Mouse (Mus musculus): ENCODE data around the gene Lgmn.

The Lgmn gene

GRCm38 (mm10) chr12:102439632-102440023 is at the start of gene Lgmn:
TSS of gene Lgmn (minus strand) at chr12:102439813.
- DNase-seq, result peak; percentile 99

GRCm38 (mm10) chr12:102484946-102485345 is 45.3 kb upstream of the Lgmn start:
- no peak for DNase-seq

GRCm38 (mm10) chr12:102480481-102480880 is 40.9 kb upstream of the Lgmn start:
- DNase-seq, result no peak

DNA sequence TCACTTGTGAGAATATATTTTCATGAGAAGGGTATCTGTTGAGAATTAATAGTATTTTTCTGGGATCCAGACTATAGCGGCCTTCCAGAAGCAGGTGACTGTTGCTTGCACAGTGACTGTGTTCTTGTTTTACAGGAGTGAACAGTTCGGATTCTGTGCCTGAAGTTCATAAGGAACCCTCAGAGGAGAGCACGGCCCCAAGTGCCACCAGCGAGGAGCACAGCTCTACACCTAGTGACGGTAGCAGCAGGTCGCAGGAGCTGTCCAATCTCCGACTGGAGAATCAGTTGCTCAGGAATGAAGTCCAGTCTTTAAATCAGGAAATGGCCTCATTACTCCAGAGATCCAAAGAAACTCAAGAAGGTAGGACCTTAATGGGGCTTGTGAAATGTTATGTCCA is 34.8 kb upstream of the Lgmn start:
- no peak for DNase-seq

DNA sequence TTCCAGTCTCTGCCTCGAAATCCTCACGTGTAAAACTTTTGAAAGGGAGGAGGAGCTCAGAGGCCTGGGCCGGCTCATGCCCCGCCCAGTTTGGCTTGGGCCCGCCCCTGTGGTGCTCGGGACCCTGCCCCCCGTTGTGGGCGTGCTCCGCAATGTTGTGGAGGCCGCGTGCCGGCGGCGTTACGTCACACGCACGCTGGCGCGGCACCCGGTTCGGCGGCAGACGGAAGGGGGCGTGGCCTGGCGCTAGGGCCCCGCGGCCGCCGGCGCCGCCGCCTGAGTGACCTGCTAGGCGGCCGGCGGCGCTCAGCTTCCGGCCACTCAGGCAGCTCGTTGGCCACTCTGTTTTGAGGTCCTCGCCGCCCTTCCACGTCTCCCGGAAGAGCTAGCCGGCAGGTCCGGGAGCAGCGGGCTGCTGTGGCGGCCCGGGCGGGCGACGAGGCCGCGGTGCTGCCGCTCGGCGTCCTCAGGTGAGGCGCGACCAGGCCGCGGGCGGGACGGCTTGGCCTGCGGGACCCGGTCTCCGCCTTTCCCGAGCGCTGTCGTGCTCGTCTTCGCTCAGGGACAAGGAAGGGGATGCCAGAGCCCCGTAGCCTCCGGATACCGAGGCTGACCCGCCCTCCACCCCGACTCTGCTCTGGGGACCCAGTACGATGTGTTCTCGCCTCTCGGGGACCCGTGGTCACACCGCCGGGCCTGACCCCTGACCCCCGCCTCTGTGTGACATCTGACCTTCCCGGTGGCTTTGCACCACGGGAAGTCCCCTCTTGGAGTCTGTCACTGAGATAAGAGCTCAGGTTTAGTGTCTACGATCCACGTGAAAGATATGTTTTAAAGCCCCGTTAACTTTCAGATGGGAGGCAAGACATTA is 29.5 kb upstream of the Lgmn start, which contains the start of gene Golga5:
Gene Golga5, plus strand, starts transcription at position 242 of the 871 bp plus-strand sequence.
- peak; percentile 98 for DNase-seq

- no peak for DNase-seq
Measured at GRCm38 (mm10) chr12:102468136-102468535, 28.5 kb upstream of the Lgmn start.

DNA sequence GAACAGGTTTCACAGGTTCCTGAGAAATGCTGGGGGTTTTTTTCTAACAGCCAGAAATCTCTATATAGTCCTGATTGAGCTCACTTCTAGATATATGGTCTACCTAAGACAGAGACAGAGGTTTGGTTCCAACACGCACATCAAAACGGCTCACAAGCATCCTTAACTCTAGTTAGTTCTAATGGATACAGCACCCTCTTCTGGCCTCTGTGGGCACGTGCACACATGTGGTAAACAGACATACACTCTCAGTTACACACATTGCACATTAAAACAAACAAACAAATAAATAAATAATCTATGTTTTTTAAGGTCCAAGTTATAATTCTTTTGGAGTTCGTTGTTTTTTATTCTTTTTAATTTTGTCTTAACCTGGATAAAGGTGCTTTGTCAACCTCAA is 25.0 kb upstream of the Lgmn start:
- no peak for DNase-seq

DNA sequence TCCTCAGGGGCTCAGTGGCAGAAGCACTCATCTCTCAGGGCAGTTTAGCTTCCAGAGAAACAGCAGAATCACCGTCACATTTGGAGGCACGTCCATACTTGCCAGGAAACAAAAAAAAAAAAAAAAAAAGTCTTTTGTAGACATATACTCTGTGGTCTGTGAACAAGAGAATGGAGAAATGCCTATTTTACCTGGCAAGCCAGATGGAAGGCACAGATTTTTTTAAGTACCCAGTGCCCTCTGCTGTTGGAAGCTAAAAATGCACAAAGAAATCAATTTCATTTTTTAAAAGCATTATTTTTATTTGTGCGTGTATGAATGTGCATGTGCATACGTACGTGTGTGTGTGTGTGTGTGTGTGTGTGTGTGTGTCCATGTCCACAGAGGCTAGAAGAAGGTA is 21.6 kb upstream of the Lgmn start:
- DNase-seq, result no peak

- DNase-seq, result no peak
Measured at GRCm38 (mm10) chr12:102460014-102460413, 20.4 kb upstream of the Lgmn start.

GRCm38 (mm10) chr12:102456467-102457193 is 17.0 kb upstream of the Lgmn start:
- DNase-seq, result no peak

DNA sequence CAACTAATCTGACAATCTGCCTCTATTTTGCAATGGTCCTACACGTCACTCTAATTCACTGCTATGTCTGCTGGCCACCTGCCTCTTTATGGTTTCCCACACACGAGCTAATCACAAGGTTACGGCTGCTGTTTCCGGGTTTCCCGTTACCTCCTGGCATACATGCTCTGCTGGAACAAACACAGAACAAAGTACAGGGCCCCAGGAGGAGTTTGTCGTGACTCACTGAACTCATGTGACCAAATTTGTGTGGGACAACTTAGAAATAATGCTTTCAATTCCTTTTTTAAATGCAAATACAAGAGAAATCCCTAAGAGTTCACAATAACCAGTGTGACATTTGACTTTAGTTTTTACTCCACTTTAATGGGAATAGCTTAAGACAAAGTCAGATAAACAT is 14.0 kb upstream of the Lgmn start:
- peak; percentile 74 for DNase-seq

DNA sequence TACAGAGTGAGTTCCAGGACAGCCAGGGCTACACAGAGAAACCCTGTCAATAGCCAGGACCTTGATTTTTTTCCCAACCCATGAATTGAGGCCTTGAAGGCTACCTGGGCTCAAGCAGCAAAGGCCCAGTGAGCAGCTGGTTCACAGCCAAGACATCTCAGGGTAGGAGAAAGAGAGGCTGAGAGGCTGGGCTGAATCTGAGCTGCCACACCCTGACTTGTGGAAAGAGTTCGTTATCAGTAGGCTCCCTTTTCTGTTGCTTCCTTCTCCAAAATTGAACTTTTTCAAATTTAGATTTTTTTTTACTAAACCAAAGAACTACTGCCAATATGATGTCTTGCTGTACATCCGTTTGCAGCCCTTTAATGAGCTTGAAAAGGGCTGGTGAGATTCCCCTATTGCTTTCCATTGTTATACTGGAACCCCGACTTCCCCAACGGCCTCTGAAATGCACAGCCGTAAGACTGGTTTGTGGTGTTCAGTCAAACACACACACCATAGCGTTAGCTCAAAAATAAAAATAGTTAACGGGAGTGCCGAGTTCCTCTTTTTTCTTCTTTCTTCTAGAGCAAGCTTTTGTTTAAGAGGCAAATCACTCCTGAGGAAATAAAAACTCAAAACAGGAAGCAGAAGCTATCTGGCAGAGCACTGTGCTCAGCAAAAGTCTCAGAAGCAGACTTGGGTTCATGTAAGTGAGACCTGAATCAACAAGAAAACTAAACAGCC is 11.7 kb upstream of the Lgmn start:
- no peak for DNase-seq

DNA sequence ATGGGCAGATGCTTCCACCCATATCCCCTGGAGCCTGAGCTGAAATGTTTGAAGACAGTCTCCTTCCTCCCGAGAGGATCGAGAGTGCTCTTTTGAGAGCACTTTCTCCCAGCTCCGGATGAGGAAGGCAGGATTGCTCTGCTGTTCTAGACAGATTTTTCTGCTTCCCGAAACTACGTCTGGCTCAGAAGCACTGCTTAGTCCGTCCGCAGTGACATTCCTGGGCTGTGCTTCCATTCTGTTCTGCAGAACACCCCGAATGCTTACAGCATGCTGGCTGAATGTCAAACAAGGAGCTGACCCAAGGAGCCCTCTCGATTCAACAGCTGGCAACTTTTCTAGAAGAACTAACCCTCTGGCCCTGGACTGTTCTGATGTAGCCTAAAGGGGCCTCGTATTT is 10.8 kb upstream of the Lgmn start:
- DNase-seq, result no peak

DNA sequence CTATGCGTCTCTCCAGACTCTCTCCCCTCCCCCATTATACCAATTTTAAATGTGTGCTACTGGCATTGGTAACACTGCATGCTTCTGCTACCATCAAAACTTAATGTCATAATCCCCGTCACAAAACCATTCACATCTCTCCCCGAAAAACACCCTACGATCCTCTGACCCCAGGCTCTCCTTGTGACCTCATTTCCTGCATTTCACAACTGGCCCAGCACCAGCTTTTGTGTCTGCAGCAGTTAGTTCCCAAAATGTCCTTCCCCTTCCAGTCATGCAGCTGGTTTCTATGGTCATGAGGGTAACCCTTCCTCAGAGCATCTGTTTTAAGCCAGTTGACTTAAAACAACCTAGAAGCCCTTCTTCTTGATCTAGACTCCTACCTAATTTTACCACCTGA is 5.8 kb upstream of the Lgmn start:
- DNase-seq, result no peak

DNA sequence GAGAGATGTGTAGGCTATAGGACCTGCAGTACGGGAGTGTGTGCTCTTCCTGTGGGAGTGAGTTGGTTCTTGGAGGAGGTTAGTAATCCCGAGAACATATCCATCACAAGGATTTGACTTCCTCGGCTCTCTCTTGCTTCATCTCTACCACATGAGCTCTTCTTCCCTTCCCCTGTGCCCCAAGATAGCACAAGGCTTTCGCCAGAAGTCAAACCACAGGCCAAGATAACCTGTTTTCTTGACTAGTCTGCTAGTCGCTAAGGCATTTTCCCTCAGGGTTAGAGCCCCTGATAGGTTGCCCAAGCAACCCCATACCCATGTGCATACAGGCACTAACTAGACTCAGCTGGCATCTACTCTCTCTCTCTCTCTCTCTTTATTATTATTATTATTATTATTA is 4.1 kb upstream of the Lgmn start:
- no peak for DNase-seq

- DNase-seq, result no peak
Measured at GRCm38 (mm10) chr12:102442639-102443038, 3.0 kb upstream of the Lgmn start.

GRCm38 (mm10) chr12:102441141-102441540 is 1.5 kb upstream of the Lgmn start:
- DNase-seq, result no peak

GRCm38 (mm10) chr12:102440551-102440950 is 938 bp upstream of the Lgmn start:
- no peak for DNase-seq

DNA sequence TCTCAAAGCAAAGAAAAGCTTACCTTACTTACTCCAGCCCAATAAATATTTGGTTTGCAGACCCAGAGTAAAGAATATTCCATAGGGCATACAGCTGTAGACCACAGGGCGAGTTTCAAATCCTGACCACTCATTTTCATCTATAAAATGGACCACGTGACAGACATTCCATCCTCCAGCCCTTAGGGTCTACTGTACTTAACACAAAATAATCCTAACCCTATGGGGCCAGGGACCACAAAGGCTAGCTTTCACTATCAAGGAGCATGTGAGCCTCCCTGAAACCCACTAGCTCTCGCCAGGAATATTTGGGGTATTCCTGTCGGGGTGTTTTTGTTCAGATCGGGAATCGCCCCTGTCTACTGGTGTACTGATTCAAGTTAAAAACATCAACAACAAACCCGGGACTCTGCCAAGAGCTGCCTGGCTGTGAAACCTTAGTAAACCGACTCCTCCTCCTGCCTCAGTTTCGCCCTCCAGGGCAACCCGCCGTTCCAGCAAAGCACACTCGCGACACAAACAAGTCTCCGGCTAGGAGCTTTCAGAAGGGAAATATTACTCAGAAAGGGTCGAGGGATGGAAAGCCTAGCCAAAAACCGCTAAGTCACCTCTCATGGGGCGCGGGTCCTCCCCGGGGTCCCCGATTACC is 506 bp downstream of the Lgmn start:
- no peak for DNase-seq

DNA sequence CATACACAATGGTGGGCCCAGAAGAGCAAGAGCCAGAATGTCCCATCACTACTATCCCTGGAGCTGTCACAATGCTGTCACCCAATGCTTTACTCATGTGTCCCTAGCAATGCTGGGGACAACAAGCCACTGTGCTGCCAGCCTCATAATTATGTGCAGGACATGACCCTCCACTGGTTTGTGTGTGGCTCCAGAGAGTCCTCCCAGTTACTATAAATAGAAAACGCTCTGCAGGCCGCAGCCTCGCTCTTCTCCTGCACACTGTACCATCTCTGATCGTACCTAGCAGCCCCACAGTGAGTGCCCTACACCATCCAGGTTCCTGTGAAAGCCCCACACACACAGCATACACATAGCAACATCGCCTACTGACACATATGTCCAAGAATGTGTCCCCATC is 1.7 kb downstream of the Lgmn start:
- no peak for DNase-seq

DNA sequence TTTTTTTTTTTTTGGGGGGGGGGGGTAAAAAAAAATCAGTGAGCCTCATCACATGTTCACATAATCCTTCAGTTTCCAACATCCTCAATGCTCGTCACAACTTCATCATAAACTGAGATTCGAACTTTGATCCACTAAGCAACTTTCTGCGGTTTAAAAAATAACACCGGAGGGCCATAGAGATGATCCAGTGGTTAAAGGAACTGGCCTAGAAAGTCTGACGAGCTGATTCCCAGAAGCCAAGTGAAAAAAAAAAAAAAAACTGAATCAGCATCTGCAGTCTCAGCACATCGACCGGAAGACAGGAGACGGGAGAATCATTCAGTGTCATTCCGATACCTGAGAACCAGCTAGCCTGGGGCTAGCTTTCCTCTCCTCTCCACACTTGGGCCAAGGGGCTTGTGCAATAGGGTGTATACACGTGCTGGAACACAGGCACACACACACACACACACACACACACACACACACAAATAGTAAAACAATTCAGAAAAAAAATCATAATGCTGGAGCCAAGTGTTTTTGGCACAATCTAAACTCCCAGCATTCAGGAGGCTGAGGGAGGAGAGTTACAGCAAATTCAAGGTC is 2.6 kb downstream of the Lgmn start:
- no peak for DNase-seq

GRCm38 (mm10) chr12:102434107-102434506 is 5.5 kb downstream of the Lgmn start:
- no peak for DNase-seq

DNA sequence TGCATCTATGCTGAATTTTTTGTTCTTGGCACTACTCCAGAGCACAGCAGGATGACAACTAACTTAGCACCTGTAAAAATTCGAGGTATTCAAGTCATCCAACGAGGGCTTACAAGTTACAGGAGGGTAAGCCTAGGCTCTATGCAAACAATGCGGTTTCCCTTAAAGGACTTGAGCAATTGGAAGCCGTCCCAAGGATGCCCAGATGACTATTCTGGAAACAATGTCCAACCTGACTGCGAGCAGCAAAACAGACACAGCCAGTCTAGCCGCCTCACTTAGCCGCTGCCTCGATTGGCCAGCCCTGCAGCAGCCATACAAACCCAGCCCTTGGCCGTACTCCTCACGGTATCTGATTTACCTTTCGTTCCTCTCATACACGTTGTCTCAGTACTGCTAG is 7.4 kb downstream of the Lgmn start:
- no peak for DNase-seq

Data from kidney, adult 11 months (tissue).